Mouse (Mus musculus) embryonic stem cell, embryonic (primary cell): ENCODE measurements around the gene Ctr9.

ENCODE experiments used
- CTCF ChIA-PET, 4 experiments: fragments of 300-600 bp in 2 of 4; fragments of 350-600 bp in 2 of 4; sonication (Branson Sonifier 250); formaldehyde crosslinking; loops; one replicate each; lab custom pipeline; 2022; ENCODE audit warnings: inconsistent platforms in 2 of 4; lab: Charles Lee
- POLR2A ChIA-PET, 4 experiments: fragments of 300-600 bp in 2 of 4; fragments of 350-600 bp in 2 of 4; sonication (Branson Sonifier 250); formaldehyde crosslinking; loops; one replicate each; lab custom pipeline; 2022; ENCODE audit warnings: antibody characterized with exemption in 4 of 4, inconsistent platforms in 1 of 4; lab: Charles Lee

Ctr9 gene

DNA sequence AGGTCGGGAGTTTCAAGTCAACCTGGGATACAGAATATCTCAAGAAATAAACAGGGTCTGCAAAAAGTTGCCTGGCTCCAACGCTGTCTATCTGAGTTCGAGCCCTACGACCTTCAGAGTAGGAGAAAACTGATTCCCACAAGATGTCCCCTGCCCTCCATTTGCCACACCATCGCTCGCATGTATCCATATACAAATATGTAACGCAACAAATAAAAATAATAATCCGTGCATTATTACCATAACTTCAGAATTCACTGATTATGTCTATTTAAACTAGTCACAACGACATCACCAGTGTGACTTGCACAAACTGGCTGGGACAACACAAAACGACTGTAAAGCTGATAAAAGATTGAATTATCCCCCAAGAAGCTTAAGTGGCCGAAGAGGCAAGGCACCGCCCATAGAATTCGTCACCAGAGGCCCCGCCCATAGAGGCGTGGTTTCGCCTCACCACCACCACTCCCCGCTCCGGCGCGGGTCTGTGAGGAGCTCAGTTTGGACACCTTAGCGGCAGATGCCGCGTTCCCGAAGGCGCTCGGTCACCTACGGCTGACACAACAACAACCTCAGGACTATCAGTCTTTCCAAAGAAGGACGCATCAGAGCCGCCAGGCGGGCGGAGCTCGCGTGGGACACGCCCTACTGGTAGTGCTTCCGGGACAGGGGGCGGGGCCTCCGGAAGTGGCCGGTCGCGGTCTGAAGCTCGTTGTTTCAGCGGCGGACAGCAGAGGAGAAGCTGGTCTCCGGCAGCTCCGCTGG lies at the start of gene Ctr9:
Gene Ctr9 (plus strand): TSS at position 671 of the 765 bp plus-strand sequence.
- ChIA-PET POLR2A (interaction anchor here (0.6 to 6.5 kb wide), 59 partner anchors 7 to 1510 kb away, joined by 3 to 67 read pairs (median 4); partner anchors contain the start of genes Eif4g2 (in 3 of the 4), Rnf141 (in 2 of the 4), Ampd3 (in 1 of the 4) and Ipo7 (in 1 of the 4)), CTCF (interaction anchor here (0.6 to 2.0 kb wide), 10 partner anchors 8 to 387 kb away, joined by 3 to 9 read pairs (median 4); no protein-coding TSS in a partner anchor)

GRCm38 (mm10) chr7:110981036-110981435 lies 47.7 kb upstream of the Ctr9 start:
- POLR2A ChIA-PET: no interaction called here
- CTCF ChIA-PET: interaction anchor here in 1 of 4 experiments (0.5 kb wide), 1 partner anchor 182 kb away, joined by 3 read pairs; no protein-coding TSS in a partner anchor

- CTCF ChIA-PET: interaction anchor here in 3 of 4 experiments (0.5 to 1.4 kb wide), 5 partner anchors 12 to 255 kb away, joined by 3 to 5 read pairs (median 4); no protein-coding TSS in a partner anchor
These were observed 46.6 kb upstream of the Ctr9 start, which contains the start of gene Mrvi1 for GRCm38 (mm10) chr7:110982053-110982705. Gene Mrvi1, minus strand, starts transcription at chr7:110982461.

GRCm38 (mm10) chr7:110982764-110983163 lies 46.0 kb upstream of the Ctr9 start:
- POLR2A ChIA-PET: no interaction called here
- CTCF ChIA-PET: interaction anchor here in 2 of 4 experiments (1.0 to 1.4 kb wide), 4 partner anchors 32 to 255 kb away, joined by 3 to 5 read pairs (median 4); no protein-coding TSS in a partner anchor

More at GRCm38 (mm10) chr7:110982053-110982705, 46.6 kb upstream of the Ctr9 start, which contains the start of gene Mrvi1:
- POLR2A ChIA-PET: no interaction called here

- POLR2A ChIA-PET: no interaction called here
These were observed 45.1 kb upstream of the Ctr9 start for GRCm38 (mm10) chr7:110983621-110984020.

GRCm38 (mm10) chr7:110985581-110986265 lies 43.0 kb upstream of the Ctr9 start:
- CTCF ChIA-PET: interaction anchor here in 2 of 4 experiments (0.6 kb wide), 2 partner anchors 39 to 162 kb away, joined by 4 to 6 read pairs; no protein-coding TSS in a partner anchor
- POLR2A ChIA-PET: no interaction called here

More at GRCm38 (mm10) chr7:110983621-110984020, 45.1 kb upstream of the Ctr9 start:
- CTCF ChIA-PET: interaction anchor here in 2 of 4 experiments (0.5 to 1.4 kb wide), 2 partner anchors 31 to 388 kb away, joined by 3 to 5 read pairs; no protein-coding TSS in a partner anchor

- ChIA-PET POLR2A (no interaction called here), CTCF (no interaction called here)
These were observed 40.7 kb upstream of the Ctr9 start for GRCm38 (mm10) chr7:110988081-110988480.

GRCm38 (mm10) chr7:110989286-110989879 lies 39.4 kb upstream of the Ctr9 start:
- ChIA-PET POLR2A (no interaction called here), CTCF (interaction anchor here in 1 of 4 experiments (0.5 kb wide), 1 partner anchor 255 kb away, joined by 3 read pairs; no protein-coding TSS in a partner anchor)

DNA sequence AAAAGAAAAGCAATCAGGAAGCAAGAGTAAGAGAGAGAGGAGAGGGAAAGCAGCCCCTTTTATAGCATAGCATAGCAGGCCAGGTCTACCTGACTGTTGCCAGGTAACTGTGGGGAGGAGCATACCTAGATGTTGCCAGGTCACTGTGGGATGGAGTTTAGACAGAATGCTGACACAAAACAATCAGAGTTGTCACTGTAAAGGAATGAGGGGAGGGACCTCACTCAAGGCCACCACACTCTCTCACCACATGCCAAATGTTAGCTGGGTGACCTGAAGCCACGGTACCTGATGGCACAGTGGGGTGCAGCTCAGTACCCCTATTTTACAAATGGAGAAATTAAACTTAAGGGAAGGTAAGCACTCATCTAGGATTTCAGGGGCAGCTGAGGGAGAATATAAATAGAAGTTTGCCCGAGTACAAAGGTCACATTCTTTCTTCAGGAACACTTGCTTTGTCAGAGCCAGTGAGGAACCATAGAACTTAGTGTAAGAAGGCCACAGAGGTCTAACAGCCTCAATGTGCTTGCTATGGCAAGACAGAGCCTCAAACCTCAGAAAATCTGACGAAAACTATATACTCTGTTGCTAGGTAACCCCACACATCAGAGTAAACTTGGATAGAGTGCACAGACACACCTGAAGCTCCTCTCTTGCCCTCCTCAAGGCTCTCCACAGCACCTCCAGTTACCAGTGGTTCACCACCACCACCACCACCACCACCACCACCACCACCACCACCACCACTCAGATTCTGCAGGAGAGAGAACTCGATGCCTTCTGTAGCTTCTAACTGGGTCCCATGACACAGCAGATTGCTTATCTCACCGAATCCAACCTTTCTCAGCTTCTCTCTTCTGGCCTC lies 38.2 kb upstream of the Ctr9 start:
- POLR2A ChIA-PET: interaction anchor here in 1 of 4 experiments (0.5 to 1.4 kb wide), 2 partner anchors 12 to 809 kb away, joined by 3 read pairs; no protein-coding TSS in a partner anchor
- CTCF ChIA-PET: no interaction called here

GRCm38 (mm10) chr7:110991221-110991494 lies 37.6 kb upstream of the Ctr9 start:
- POLR2A ChIA-PET: interaction anchor here in 1 of 4 experiments (0.5 to 1.4 kb wide), 2 partner anchors 11 to 810 kb away, joined by 3 read pairs; no protein-coding TSS in a partner anchor

DNA sequence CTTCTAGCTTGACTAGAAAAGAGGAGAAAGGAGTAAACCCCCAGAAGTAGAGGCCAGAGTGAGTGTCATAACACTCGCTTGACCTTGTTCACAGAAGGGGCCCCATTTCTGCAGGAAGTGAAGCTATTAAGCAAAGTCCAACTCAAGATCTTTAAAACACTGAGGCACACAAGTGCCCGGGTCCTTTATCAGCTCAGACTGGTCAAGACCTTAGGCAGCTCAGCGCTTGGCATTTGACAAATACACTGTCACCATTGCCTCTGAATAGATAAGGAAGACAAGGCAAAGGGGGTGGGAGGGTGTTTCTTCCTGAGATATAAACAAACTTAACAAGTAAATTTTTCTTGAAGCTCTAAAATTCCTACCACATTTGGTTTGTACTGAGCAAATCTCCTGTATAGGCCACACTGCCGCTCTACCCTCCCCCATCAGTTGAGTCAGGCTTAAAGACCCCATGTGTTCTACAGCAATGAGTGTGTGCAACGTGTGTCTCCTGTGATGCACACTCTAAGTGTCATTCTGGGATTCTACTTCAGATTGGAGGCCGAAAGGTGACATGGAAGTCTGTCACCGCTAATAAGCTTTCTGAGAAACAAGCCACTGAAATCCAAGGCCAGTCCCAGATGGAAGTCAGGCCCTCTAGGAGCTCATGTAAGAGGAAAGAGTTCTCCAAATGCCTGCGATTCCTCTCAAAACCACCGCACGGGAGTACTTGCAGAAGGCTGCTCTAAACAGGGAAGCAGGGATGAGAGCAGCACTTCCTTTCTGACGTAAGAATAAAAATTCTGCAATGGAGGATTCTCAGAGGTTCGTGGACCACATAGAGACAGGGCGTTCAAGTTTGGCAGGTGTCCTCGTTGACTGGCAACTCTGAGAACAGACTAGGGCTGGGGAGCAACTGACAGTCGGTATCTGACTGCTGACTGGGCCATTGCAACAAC lies 29.6 kb upstream of the Ctr9 start:
- ChIA-PET CTCF (interaction anchor here in 1 of 4 experiments (1.2 kb wide), 1 partner anchor 15 kb away, joined by 3 read pairs; no protein-coding TSS in a partner anchor), POLR2A (interaction anchor here in 1 of 4 experiments (1.0 kb wide), 1 partner anchor 48 kb away, joined by 3 read pairs; no protein-coding TSS in a partner anchor)

More at GRCm38 (mm10) chr7:110991221-110991494, 37.6 kb upstream of the Ctr9 start:
- CTCF ChIA-PET: no interaction called here

GRCm38 (mm10) chr7:111004136-111004840 lies 24.5 kb upstream of the Ctr9 start:
- ChIA-PET CTCF (interaction anchor here in 1 of 4 experiments (0.6 kb wide), 1 partner anchor 304 kb away, joined by 3 read pairs; no protein-coding TSS in a partner anchor), POLR2A (no interaction called here)

- POLR2A ChIA-PET: interaction anchor here in 2 of 4 experiments (0.6 to 1.2 kb wide), 3 partner anchors 15 to 1080 kb away, joined by 3 read pairs; partner anchors contain the start of gene Ctr9 (in 1 of the 2)
- CTCF ChIA-PET: interaction anchor here in 3 of 4 experiments (0.6 to 1.7 kb wide), 9 partner anchors 14 to 319 kb away, joined by 3 to 8 read pairs (median 5); partner anchors contain the start of genes Ctr9 (in 1 of the 3) and Mrvi1 (in 1 of the 3)
These were observed 14.6 kb upstream of the Ctr9 start for GRCm38 (mm10) chr7:111014039-111014605.

GRCm38 (mm10) chr7:111014893-111015292 lies 13.9 kb upstream of the Ctr9 start:
- ChIA-PET POLR2A (interaction anchor here in 2 of 4 experiments (0.6 to 1.2 kb wide), 2 partner anchors 108 to 632 kb away, joined by 3 read pairs; no protein-coding TSS in a partner anchor), CTCF (interaction anchor here (0.6 to 1.7 kb wide), 10 partner anchors 13 to 319 kb away, joined by 3 to 8 read pairs (median 5); partner anchors contain the start of genes Ctr9 (in 1 of the 4) and Mrvi1 (in 1 of the 4))

DNA sequence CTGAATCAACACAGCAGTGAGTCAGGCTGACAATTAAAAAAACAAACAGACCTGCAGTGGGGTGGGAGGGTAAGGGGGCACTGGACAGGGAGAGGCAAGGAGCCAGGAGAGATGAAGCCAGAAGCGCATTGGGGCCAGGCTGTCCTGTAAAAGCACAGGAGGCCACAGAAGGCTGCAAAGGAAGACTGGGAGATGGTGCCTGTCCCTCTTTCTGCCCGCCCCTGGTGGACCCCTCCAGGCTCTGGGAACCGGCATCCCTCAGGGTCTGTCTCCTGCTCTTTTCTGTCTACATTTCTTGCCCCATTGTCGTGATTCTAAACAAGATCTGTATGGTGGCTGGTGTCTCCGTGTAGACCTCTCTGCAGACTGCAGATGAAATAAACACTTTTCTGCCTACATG lies 13.0 kb upstream of the Ctr9 start:
- ChIA-PET CTCF (no interaction called here), POLR2A (no interaction called here)
